Mouse (Mus musculus) thymus, adult 2 months (tissue): ENCODE results near the gene Sema6d.

ENCODE experiments used
- CTCF ChIP-seq: fragments of 200-500 bp; IDR thresholded peaks from 2 replicates; pipeline ENCODE4 v1.5.1; 2012; ENCODE audit warnings: mild to moderate bottlenecking, control low read depth, low read length, moderate library complexity, borderline replicate concordance; ENCODE audit not compliant: control insufficient read depth, poor library complexity, insufficient read depth; ENCODE audit errors: extremely low read depth
- POLR2A ChIP-seq: fragments of 200-500 bp; IDR thresholded peaks from 2 replicates; pipeline ENCODE4 v1.6.1; 2012; ENCODE audit warnings: mild to moderate bottlenecking, low read length, control low read depth, moderate library complexity; ENCODE audit not compliant: control insufficient read depth, poor library complexity, insufficient read depth; ENCODE audit errors: extremely low read depth

GRCm38 (mm10) chr2:124609014-124609413 lies 519.2 kb downstream of the Sema6d start:
- TF ChIP-seq CTCF (no peak), POLR2A (no peak)
